Mouse (Mus musculus): ENCODE measurements at regions not wholly inside any gene's neighbourhood (a gene's known extent, or its start where the extent isn't known, plus 50 kb on each side); places are given as distances from the start of the nearest gene placed in this dataset.
A peak's percentile ranks its signal among the peaks of the same experiment; 100 is the strongest.
"Not testable (repeated sequence)": the region's sequence is repeated elsewhere in the genome, so short reads cannot be mapped to it uniquely, and the experiment has no call there.

DNA sequence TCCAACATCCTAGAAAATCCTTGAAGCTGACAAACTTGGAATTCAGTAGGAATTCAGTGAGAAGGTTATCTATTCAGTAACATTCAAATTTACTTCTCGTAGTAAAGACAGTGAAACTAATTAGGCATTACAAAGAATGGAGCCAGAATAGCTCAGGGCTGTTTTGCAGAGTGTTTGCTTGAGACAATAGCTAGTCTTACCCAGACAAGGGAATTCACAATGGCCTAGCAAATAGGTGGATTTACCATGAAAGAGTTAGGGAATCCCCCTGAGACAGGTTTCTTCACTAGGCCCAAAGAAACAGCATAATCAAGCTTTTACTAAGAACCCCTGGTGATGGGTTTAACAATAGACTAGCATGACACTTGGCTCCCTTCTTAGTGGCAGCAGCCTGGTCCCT is 699.2 kb upstream of the Dmd start:
- H3K27ac ChIP-seq (replicated peaks; ENCODE audit: low read depth, low read length); H3K9ac ChIP-seq (replicated peaks; ENCODE audit: low read length); ATAC-seq (ENCODE audit: low FRiP score, low TSS enrichment); H3K27me3 ChIP-seq (ENCODE audit: control insufficient read depth, insufficient read depth, low read length); H3K4me2 ChIP-seq (ENCODE audit: low read length); H3K4me1 ChIP-seq (ENCODE audit: control insufficient read depth, insufficient read depth, low read length); H3K9me3 ChIP-seq (ENCODE audit: control insufficient read depth, low read length); H3K4me3 ChIP-seq (replicated peaks; ENCODE audit: low read depth, low read length); H3K36me3 ChIP-seq (ENCODE audit: control insufficient read depth, insufficient read depth, low read length); DNase-seq: not testable (repeated sequence)
- WGBS: 30% methylated on average over 1 of the region's 1 CpGs

DNA sequence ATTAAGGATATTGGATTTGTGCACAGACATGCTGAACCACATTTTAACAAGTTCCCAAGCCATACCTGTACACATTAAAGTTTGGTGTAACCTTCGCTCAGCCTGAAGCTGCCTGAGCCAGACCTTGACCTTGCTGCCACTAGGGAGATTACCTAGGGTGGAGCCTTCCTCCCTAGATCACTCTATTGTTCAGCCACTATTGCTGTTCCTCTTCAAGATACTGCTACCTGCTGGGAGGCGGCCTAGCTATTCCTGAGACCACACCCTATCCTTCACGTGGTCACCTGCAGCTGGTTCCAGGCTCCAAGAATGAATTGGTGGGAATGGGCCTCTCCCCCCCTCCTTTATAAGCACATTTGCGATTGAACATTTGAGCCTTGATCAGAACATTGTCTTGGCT is 666.3 kb upstream of the Dmd start:
- H3K4me3 ChIP-seq (replicated peaks; ENCODE audit: low read depth, low read length); H3K4me1 ChIP-seq (ENCODE audit: control insufficient read depth, insufficient read depth, low read length); H3K9ac ChIP-seq (replicated peaks; ENCODE audit: low read length); ATAC-seq (ENCODE audit: low FRiP score, low TSS enrichment); H3K9me3 ChIP-seq (ENCODE audit: control insufficient read depth, low read length); H3K36me3 ChIP-seq (ENCODE audit: control insufficient read depth, insufficient read depth, low read length); DNase-seq; H3K4me2 ChIP-seq (ENCODE audit: low read length); H3K27me3 ChIP-seq (ENCODE audit: control insufficient read depth, insufficient read depth, low read length); H3K27ac ChIP-seq (replicated peaks; ENCODE audit: low read depth, low read length): not testable (repeated sequence)
- WGBS: 78% methylated on average over 4 of the region's 4 CpGs

DNA sequence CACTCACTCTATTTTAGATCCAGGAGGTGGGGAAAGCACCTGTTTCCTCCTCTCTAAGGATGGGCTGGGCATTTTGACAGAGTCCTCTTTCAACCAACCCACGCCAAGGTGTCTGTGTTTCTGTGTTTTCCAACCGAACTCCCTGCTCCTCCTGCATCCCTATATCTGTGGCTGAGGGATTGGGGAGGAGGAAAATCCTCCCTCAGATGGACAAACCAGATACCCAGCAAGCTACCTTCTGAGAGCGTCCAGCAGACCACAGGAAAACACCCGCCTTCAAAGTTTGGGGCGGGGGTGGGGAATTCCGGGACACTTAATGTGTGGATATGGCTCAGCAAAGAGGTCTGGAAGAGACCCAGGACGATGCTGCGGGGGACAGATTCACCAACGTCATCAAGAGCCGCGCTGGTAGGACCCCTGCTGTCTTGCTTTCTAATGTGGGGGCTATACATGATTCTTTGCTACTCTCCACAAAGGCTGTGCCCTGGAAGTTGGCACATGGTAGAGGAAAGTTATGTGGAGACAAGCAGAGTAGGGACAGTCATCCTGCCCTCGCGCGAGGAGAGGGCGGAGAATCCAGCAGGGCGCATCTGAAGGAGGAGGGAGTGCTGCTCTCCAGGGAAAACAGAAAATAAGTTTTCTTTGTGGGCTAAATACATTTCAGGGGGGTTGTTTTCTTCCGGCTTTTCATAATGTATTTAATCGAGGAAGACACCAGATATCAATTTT is 637.7 kb upstream of the Dmd start:
- H3K27me3 ChIP-seq (ENCODE audit: control insufficient read depth, insufficient read depth, low read length): no peaks in the 10 kb centered on the region
- WGBS: 30% methylated on average over 18 of the region's 18 CpGs
- H3K4me1 ChIP-seq (ENCODE audit: control insufficient read depth, insufficient read depth, low read length): no peaks in the 10 kb centered on the region
- no peak overlapping the region for H3K9ac ChIP-seq (replicated peaks; ENCODE audit: low read length)
- ATAC-seq (ENCODE audit: low FRiP score, low TSS enrichment) (no peak), DNase-seq (peak; percentile 7)
- H3K9me3 ChIP-seq (ENCODE audit: control insufficient read depth, low read length): no peaks in the 10 kb centered on the region
- peak overlapping the region; percentile 26 for H3K4me3 ChIP-seq (replicated peaks; ENCODE audit: low read depth, low read length)
- H3K27ac ChIP-seq (replicated peaks; ENCODE audit: low read depth, low read length): no peak overlapping the region
- H3K36me3 ChIP-seq (ENCODE audit: control insufficient read depth, insufficient read depth, low read length): no peaks in the 10 kb centered on the region
- H3K4me2 ChIP-seq (ENCODE audit: low read length): peak overlapping the region; percentile 52

Data from midbrain, embryonic 14.5 days (tissue).